Mouse (Mus musculus) cerebellum, adult 2 months (tissue): Measurements from ENCODE around the gene Wnk4.

Experiments used
- CTCF ChIP-seq: fragments of 200-500 bp; IDR thresholded peaks from 2 replicates; pipeline ENCODE4 v1.5.1; 2011; ENCODE audit warnings: low read depth, mild to moderate bottlenecking, control low read depth, low read length, moderate library complexity, borderline replicate concordance; ENCODE audit not compliant: insufficient read depth
- POLR2A ChIP-seq: fragments of 200-500 bp; IDR thresholded peaks from 2 replicates; pipeline ENCODE4 v1.6.1; 2011; ENCODE audit warnings: low read length, control low read depth, borderline replicate concordance; ENCODE audit not compliant: insufficient read depth

DNA sequence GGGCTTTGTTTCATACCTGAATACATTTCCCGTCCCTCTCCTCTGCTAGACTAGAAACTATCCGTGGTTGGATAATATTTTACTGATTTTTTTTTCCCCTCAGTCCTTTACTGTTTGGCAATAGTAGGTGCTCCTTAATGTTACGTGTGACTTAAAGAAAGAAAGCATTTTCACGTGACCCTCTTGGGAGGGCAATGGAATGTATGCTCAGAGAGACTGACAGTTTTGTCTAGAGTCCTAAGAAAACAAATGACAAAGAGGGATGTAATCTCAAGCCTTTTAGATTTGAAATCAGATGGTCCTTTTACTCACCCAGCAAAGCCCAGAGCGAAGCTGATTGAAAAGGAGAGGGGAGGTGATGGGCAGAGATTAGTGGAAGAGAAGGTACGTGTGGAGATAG, 5.5 kb downstream of the Wnk4 start:
- no peak for TF ChIP-seq POLR2A
- no peak for TF ChIP-seq CTCF
